ENCODE assay signal across 8 mouse cellular contexts in the genomic region with DNA sequence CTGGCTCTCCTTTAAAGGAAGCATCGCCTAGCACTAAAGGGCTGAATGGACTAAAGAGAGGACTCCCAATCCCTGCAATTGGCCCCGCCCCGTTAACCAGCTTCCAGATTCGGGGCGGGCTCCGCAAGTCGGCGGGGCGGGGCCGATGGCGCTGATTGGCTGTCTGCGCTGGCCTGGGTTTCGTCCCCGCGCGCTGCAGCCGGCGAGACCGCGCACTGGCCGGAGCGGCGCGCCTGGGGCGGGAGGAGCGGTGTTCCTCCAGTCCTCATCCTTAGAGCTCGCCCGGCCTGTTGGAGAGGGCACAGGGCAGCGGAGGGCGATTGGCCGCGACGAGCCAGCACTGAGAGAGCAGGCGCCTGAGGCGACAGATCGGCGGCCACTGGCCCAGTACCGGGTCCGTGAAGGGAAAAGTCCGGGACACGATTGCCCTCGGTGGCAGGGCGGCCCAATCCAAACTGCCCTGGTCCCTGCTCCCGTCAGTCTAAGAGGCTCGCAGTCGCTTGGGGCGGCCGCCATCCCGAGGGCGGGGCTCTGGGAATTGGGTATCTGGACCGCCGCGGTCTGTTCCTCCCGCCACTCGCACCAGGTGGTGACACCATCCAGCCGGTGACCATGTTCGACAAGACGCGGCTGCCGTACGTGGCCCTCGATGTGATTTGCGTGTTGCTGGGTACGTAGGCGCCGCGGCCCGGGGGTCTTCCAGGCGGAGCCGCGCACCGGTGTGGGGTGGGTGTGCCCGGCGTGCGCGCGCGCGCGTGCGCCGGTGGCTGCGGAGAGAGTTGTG. TPM values are rescaled to one million over a fixed set of nuclear protein-coding genes. Genes with fewer than 3 reads are reported as not detected.
DNase-seq lines count a peak whose midpoint lies in the region; ATAC-seq lines count a peak whose summit lies in the region.

A gene (plus strand): TSS at position 196 of the 784 bp plus-strand sequence.

- H3K9me3 ChIP-seq in hindbrain, embryonic 15.5 days, result no peaks in the 10 kb centered on the region

- peak; percentile 58 for ATAC-seq in activated CD4-positive, CD25-positive, alpha-beta regulatory T cell, adult 4 months
- ATAC-seq in common myeloid progenitor, adult 5-6 weeks (replicated peaks; ENCODE audit: low read depth, poor library complexity, severe bottlenecking), result peak; percentile 63
- ATAC-seq in hindbrain, embryonic 15.5 days (ENCODE audit: low FRiP score, low read depth), result peak; percentile 97

- peak within 1 kb of the TSS; percentile 99 for H3K9ac ChIP-seq in hindbrain, embryonic 15.5 days

- peak; percentile 96 for DNase-seq in gastrocnemius, adult 18-20 months (ENCODE audit: low spot score)
- peak; percentile 91 to 93 for DNase-seq in layer of hippocampus, postnatal 36 days
- peak; percentile 96 for DNase-seq in lung, postnatal 25 days (ENCODE audit: low spot score)
- peak; percentile 98 for DNase-seq in retina, embryonic 14.5 days (ENCODE audit: low spot score)
- DNase-seq in thymus, postnatal 36 days, result peak; percentile 77 to 83

- H3K4me2 ChIP-seq in hindbrain, embryonic 15.5 days, result peak within 1 kb of the TSS; percentile 83

- no peaks in the 10 kb centered on the region for H3K27me3 ChIP-seq in hindbrain, embryonic 15.5 days

- H3K27ac ChIP-seq in hindbrain, embryonic 15.5 days (replicated peaks), result peak within 1 kb of the TSS; percentile 98

- WGBS in hindbrain, embryonic 15.5 days, result under 1% methylated on average over 82 of the region's 83 CpGs

- peak within 1 kb of the TSS; percentile 86 for H3K4me3 ChIP-seq in hindbrain, embryonic 15.5 days

- H3K36me3 ChIP-seq in hindbrain, embryonic 15.5 days, result peaks cover 3% of the 10 kb centered on the region; the same call in 1 of the 2 replicates

- H3K4me1 ChIP-seq in hindbrain, embryonic 15.5 days (replicated peaks), result peaks cover 23% of the 10 kb centered on the region

RNA-seq across cellular contexts. Expression of the gene that starts here (rescaled TPM):
- 1 to 10 TPM; 1.6 to 1.8 TPM for polyA plus RNA-seq in activated CD4-positive, CD25-positive, alpha-beta regulatory T cell, adult 4 months (2017; shearing (Covaris generic))
- 0.82 and 3.6 TPM in 2 replicates for total RNA-seq in common myeloid progenitor, adult 5-6 weeks (2017)
- total RNA-seq in gastrocnemius, adult 18-20 months (2021), result 10 to 100 TPM; 34.2 to 53.9 TPM
- polyA plus RNA-seq in hindbrain, embryonic 15.5 days (2015; fragmentation: Nextera tagmentation; extraction: Ambion mirVana), result 66.6 and 70.9 TPM in 2 replicates
- 10 to 100 TPM; 28.5 to 30.7 TPM for total RNA-seq in layer of hippocampus, postnatal 36 days (2021)

Comparison
In these comparisons a context has a peak if more than half of its experiments do, and no peak if none do; other contexts are left out.
1. Peak in every context shown above with its lines: DNase-seq, ATAC-seq, H3K4me3 ChIP-seq and H3K27ac ChIP-seq.
2. RNA of the gene that starts here (polyA plus RNA-seq): 66.6 to 70.9 TPM in hindbrain, embryonic 15.5 days; 1.6 to 1.8 TPM in activated CD4-positive, CD25-positive, alpha-beta regulatory T cell, adult 4 months; every median in the first group is over 10 times any median in the second.